Mouse (Mus musculus) heart, postnatal 0 days (tissue): ENCODE measurements at regions not wholly inside any gene's neighbourhood (a gene's known extent, or its start where the extent isn't known, plus 50 kb on each side); places are given as distances from the start of the nearest gene placed in this dataset.

Experiments
- ATAC-seq: fragments of 200-750 bp; cut with Nextera tagmentation; 2 replicates; pipeline ENCODE4 v1.8.0; 2017; ENCODE audit warnings: low read depth, moderate number of reproducible peaks, moderate library complexity; ENCODE audit not compliant: insufficient read depth
- DNase-seq: peaks from one replicate; pipeline ENCODE4 v3.0.0-alpha.2; 2016; ENCODE audit warnings: low spot score
- H3K27ac ChIP-seq: fragments of 300-500 bp; sonication (generic); 2 replicates; pipeline ENCODE4 v1.5.1; 2014; ENCODE audit warnings: low read depth, mild to moderate bottlenecking
- H3K27me3 ChIP-seq: fragments of 300-500 bp; sonication (generic); 2 replicates; pipeline ENCODE4 v1.6.1; 2014; ENCODE audit warnings: low read length, mixed read lengths; ENCODE audit not compliant: control insufficient read depth, insufficient read depth
- H3K36me3 ChIP-seq: fragments of 300-500 bp; sonication (generic); replicated peaks from 2 replicates; pipeline ENCODE4 v1.6.1; 2014; ENCODE audit warnings: low read length, mixed read lengths; ENCODE audit not compliant: control insufficient read depth, insufficient read depth
- H3K4me1 ChIP-seq: fragments of 300-500 bp; sonication (generic); 2 replicates; pipeline ENCODE4 v1.6.1; 2014; ENCODE audit warnings: antibody characterized with exemption; ENCODE audit not compliant: control insufficient read depth, insufficient read depth
- H3K4me2 ChIP-seq: fragments of 300-500 bp; sonication (generic); 2 replicates; pipeline ENCODE4 v1.6.1; 2014; ENCODE audit warnings: low read depth, mild to moderate bottlenecking, low read length, moderate library complexity
- H3K4me3 ChIP-seq: fragments of 300-500 bp; sonication (generic); 2 replicates; pipeline ENCODE4 v1.5.1; 2014; ENCODE audit warnings: low read depth, low read length
- H3K9ac ChIP-seq: fragments of 300-500 bp; sonication (generic); replicated peaks from 2 replicates; pipeline ENCODE4 v1.6.1; 2014; ENCODE audit warnings: low read depth, low read length, mixed read lengths
- H3K9me3 ChIP-seq: fragments of 300-500 bp; sonication (generic); replicated peaks from 2 replicates; pipeline ENCODE4 v1.6.1; 2016; ENCODE audit warnings: low read length; ENCODE audit not compliant: control insufficient read depth
- CTCF ChIP-seq: IDR thresholded peaks from 2 replicates; pipeline ENCODE4 v1.5.1; 2016; ENCODE audit warnings: antibody characterized with exemption, control low read depth, low read depth
- EP300 ChIP-seq: IDR thresholded peaks from 2 replicates; pipeline ENCODE4 v1.6.1; 2016; ENCODE audit warnings: antibody characterized with exemption, low read depth
- WGBS: fragments of 180-500 bp; shearing (Covaris S2); extraction: QIAGEN DNeasy Blood & Tissue Kit; methylation state at CpG from one replicate; pipeline ENCODE4 v1.1.7; 2014; 5-methylcytosine and 5-hydroxymethylcytosine counted together

GRCm38 (mm10) chr15:8792106-8792505 lies 81.5 kb upstream of the Slc1a3 start:
- no peak overlapping the region for H3K4me3 ChIP-seq
- H3K27me3 ChIP-seq = no peaks in the 10 kb centered on the region
- H3K4me1 ChIP-seq = no peaks in the 10 kb centered on the region
- H3K9ac ChIP-seq = no peak overlapping the region
- no peak for TF ChIP-seq CTCF
- no peak for TF ChIP-seq EP300
- no peaks in the 10 kb centered on the region for H3K36me3 ChIP-seq
- H3K9me3 ChIP-seq = no peaks in the 10 kb centered on the region
- H3K27ac ChIP-seq = no peak overlapping the region
- H3K4me2 ChIP-seq = no peak overlapping the region
- 70% methylated on average over 2 of the region's 2 CpGs for WGBS
- ATAC-seq (no peak), DNase-seq (no peak)

- no peak for DNase-seq
- no peak for TF ChIP-seq CTCF
- TF ChIP-seq EP300 = no peak
- Histone ChIP-seq H3K27ac (no peak overlapping the region), H3K4me3 (no peak overlapping the region), H3K27me3 (no peaks in the 10 kb centered on the region), H3K4me2 (no peak overlapping the region), H3K9me3 (no peaks in the 10 kb centered on the region), H3K36me3 (no peaks in the 10 kb centered on the region), H3K4me1 (no peaks in the 10 kb centered on the region), H3K9ac (no peak overlapping the region)
- ATAC-seq = no peak
Observed at GRCm38 (mm10) chr15:8789924-8790323, 79.4 kb upstream of the Slc1a3 start.

- TF ChIP-seq EP300 = no peak
- no peak for TF ChIP-seq CTCF
- Histone ChIP-seq H3K27me3 (no peaks in the 10 kb centered on the region), H3K9me3 (no peaks in the 10 kb centered on the region), H3K4me2 (no peak overlapping the region), H3K4me3 (no peak overlapping the region), H3K9ac (no peak overlapping the region), H3K4me1 (no peaks in the 10 kb centered on the region), H3K36me3 (no peaks in the 10 kb centered on the region), H3K27ac (no peak overlapping the region)
- no peak for DNase-seq
- ATAC-seq = no peak
- 78% methylated on average over 6 of the region's 6 CpGs for WGBS
Observed at GRCm38 (mm10) chr15:8789000-8789399, 78.4 kb upstream of the Slc1a3 start.

- DNase-seq (no peak), ATAC-seq (no peak)
- WGBS = 65% methylated on average over 6 of the region's 6 CpGs
- Histone ChIP-seq H3K36me3 (no peaks in the 10 kb centered on the region), H3K27me3 (no peaks in the 10 kb centered on the region), H3K9me3 (no peaks in the 10 kb centered on the region), H3K4me2 (no peak overlapping the region), H3K4me3 (no peak overlapping the region), H3K9ac (no peak overlapping the region), H3K4me1 (no peaks in the 10 kb centered on the region), H3K27ac (no peak overlapping the region)
- no peak for TF ChIP-seq EP300
- no peak for TF ChIP-seq CTCF
Observed at GRCm38 (mm10) chr15:8785537-8785936, 75.0 kb upstream of the Slc1a3 start.

GRCm38 (mm10) chr15:8783567-8783966 lies 73.0 kb upstream of the Slc1a3 start:
- Histone ChIP-seq H3K36me3 (no peaks in the 10 kb centered on the region), H3K4me1 (no peaks in the 10 kb centered on the region), H3K9ac (no peak overlapping the region), H3K4me3 (no peak overlapping the region), H3K27ac (no peak overlapping the region), H3K27me3 (no peaks in the 10 kb centered on the region), H3K4me2 (no peak overlapping the region), H3K9me3 (no peaks in the 10 kb centered on the region)
- WGBS = 80% methylated on average over 2 of the region's 2 CpGs
- DNase-seq (no peak), ATAC-seq (no peak)
- no peak for TF ChIP-seq CTCF
- TF ChIP-seq EP300 = no peak

GRCm38 (mm10) chr15:8783036-8783435 lies 72.5 kb upstream of the Slc1a3 start:
- Histone ChIP-seq H3K27ac (no peak overlapping the region), H3K36me3 (no peaks in the 10 kb centered on the region), H3K4me2 (no peak overlapping the region), H3K4me1 (no peaks in the 10 kb centered on the region), H3K9me3 (no peaks in the 10 kb centered on the region), H3K9ac (no peak overlapping the region), H3K4me3 (no peak overlapping the region), H3K27me3 (no peaks in the 10 kb centered on the region)
- 37% methylated on average over 1 of the region's 1 CpGs for WGBS
- DNase-seq = no peak
- ATAC-seq = no peak
- TF ChIP-seq EP300 (no peak), CTCF (no peak)
